Mouse (Mus musculus) neural tube, embryonic 13.5 days (tissue): ENCODE measurements around the gene Ranbp3. TPM values are rescaled to one million over a fixed set of nuclear protein-coding genes. Genes with fewer than 3 reads are reported as not detected.

Experiments used
- ATAC-seq: fragments of 200-750 bp; cut with Nextera tagmentation; 2 replicates; pipeline ENCODE4 v1.8.0; 2017; ENCODE audit warnings: low read depth, mild to moderate bottlenecking, moderate TSS enrichment, moderate library complexity
- H3K27ac ChIP-seq: fragments of 300-500 bp; sonication (generic); replicated peaks from 2 replicates; pipeline ENCODE4 v1.5.1; 2015; ENCODE audit warnings: moderate library complexity, mild to moderate bottlenecking, inconsistent platforms
- H3K27me3 ChIP-seq: fragments of 300-500 bp; sonication (generic); 2 replicates; pipeline ENCODE4 v1.6.1; 2015; ENCODE audit warnings: mild to moderate bottlenecking, inconsistent platforms
- H3K36me3 ChIP-seq: fragments of 300-500 bp; sonication (generic); 2 replicates; pipeline ENCODE4 v1.6.1; 2015; ENCODE audit warnings: mild to moderate bottlenecking, inconsistent platforms
- H3K4me1 ChIP-seq: fragments of 300-500 bp; sonication (generic); replicated peaks from 2 replicates; pipeline ENCODE4 v1.6.1; 2015; ENCODE audit warnings: inconsistent platforms
- H3K4me2 ChIP-seq: fragments of 300-500 bp; sonication (generic); 2 replicates; pipeline ENCODE4 v1.6.1; 2015; ENCODE audit warnings: inconsistent platforms, mild to moderate bottlenecking, moderate library complexity
- H3K4me3 ChIP-seq: fragments of 300-500 bp; sonication (generic); 2 replicates; pipeline ENCODE4 v1.5.1; 2015; ENCODE audit warnings: mild to moderate bottlenecking, inconsistent platforms
- H3K9ac ChIP-seq: fragments of 300-500 bp; sonication (generic); 2 replicates; pipeline ENCODE4 v1.6.1; 2015; ENCODE audit warnings: moderate library complexity, mild to moderate bottlenecking, inconsistent platforms
- H3K9me3 ChIP-seq: fragments of 300-500 bp; sonication (generic); 2 replicates; pipeline ENCODE4 v1.6.1; 2016; ENCODE audit warnings: inconsistent platforms
- WGBS: fragments of 180-500 bp; shearing (Covaris S2); methylation state at CpG from one replicate; pipeline ENCODE4 v1.1.7; 2015; 5-methylcytosine and 5-hydroxymethylcytosine counted together
- polyA plus RNA-seq: library from polyadenylated mRNA; unstranded; fragments of >200 nt; fragmentation: Nextera tagmentation; extraction: Ambion mirVana; gene quantifications from 2 replicates; pipeline ENCODE4 v1.2.1, GENCODE M21; 2015

Gene Ranbp3
- polyA plus RNA-seq, 1 experiment from 2014 or later = 94.7 TPM

DNA sequence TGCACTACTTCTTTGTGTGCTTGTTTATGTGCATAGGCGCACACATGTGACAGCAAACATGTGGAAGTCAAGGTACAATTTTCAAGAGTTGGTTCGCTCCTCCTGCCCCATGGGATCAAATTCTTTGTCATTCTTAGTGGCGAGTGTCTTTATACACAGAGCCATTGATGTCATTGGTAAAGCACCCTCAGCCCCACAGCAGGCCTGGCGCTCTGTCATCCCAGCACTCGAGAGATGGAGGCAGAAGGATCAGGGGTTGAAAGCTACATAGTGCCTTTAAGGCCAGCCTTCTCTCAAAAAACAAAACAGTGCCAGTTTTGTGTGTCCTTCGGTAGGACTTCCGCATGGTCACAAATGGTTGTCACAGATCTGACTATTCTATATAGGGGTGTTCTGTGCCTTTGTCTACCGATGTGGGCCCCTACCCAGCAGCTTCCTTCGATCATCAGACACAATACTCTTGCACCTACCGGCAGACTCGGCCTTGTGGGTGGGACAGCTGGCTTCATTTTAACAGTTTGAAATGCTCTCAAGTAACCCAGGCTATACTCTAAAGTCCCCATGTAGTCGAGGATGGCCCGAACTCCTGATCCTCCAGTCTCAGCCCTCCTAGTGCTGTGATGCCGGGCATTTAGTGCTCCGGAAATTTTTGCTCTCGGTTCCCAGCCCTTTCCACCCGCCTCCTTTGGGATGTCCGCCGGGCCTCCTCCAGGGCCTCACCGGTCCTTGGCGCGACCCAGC lies 43.0 kb downstream of the Ranbp3 start:
- H3K9me3 ChIP-seq = no peaks in the 10 kb centered on the region
- peak overlapping the region; percentile 88 for H3K27ac ChIP-seq
- peak overlapping the region; percentile 82 for H3K4me2 ChIP-seq
- peak overlapping the region; percentile 84 for H3K9ac ChIP-seq
- whole genome bisulfite sequencing = 25% methylated on average over 22 of the region's 22 CpGs
- peak; percentile 3 for ATAC-seq
- H3K36me3 ChIP-seq = peaks cover 25% of the 10 kb centered on the region
- H3K4me1 ChIP-seq = peaks cover 39% of the 10 kb centered on the region
- H3K4me3 ChIP-seq = peak overlapping the region; percentile 83
- H3K27me3 ChIP-seq = no peaks in the 10 kb centered on the region

GRCm38 (mm10) chr17:56716655-56717362 lies 43.7 kb downstream of the Ranbp3 start:
- Histone ChIP-seq H3K4me2 (peak overlapping the region; percentile 82), H3K27ac (peak overlapping the region; percentile 88), H3K36me3 (peaks cover 25% of the 10 kb centered on the region), H3K27me3 (no peaks in the 10 kb centered on the region), H3K9ac (peak overlapping the region; percentile 92), H3K4me1 (peaks cover 39% of the 10 kb centered on the region), H3K9me3 (no peaks in the 10 kb centered on the region), H3K4me3 (peak overlapping the region; percentile 83)
- 0% methylated on average over 55 of the region's 55 CpGs for WGBS
- peak; percentile 95 for ATAC-seq

GRCm38 (mm10) chr17:56717363-56718058 lies 44.4 kb downstream of the Ranbp3 start, which contains the start of the genes Ndufa11 and Vmac:
Gene Ndufa11, plus strand, starts transcription at chr17:56717767.
Gene Vmac, minus strand, starts transcription at chr17:56718022.
- peak within 1 kb of the TSS; percentile 82 for H3K4me2 ChIP-seq
- under 1% methylated on average over 59 of the region's 59 CpGs for WGBS
- H3K9ac ChIP-seq = peak within 1 kb of the TSS; percentile 92
- H3K27me3 ChIP-seq = no peaks in the 10 kb centered on the region
- peaks cover 44% of the 10 kb centered on the region for H3K4me1 ChIP-seq
- ATAC-seq = peak; percentile 77
- no peaks in the 10 kb centered on the region for H3K9me3 ChIP-seq
- H3K27ac ChIP-seq = peak within 1 kb of the TSS; percentile 88
- H3K4me3 ChIP-seq = peak within 1 kb of the TSS; percentile 83
- H3K36me3 ChIP-seq = peaks cover 25% of the 10 kb centered on the region

DNA sequence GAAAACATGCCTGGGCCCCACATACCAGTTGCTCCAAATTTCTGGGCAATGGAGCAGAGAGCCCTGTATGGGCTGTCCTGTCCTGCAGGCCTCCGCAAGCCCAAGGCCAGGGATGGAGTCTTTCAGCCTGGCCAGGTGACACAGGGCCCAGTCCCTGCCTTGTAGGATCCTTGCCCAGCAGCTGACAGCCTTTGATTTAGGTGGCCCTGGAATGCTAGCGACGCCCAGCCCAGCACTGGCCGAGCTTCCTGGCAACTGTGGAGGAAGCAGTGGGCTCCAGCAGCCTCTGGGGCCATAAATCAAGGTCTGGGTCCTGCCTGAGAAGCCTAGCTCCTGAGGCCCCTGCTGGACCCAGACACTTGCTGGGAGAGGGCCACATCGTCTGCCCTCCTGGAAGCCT lies 49.3 kb downstream of the Ranbp3 start:
- H3K9ac ChIP-seq = 0 out of 2 replicates have a peak overlapping the region, but pooled peaks have one; percentile 12
- no peak overlapping the region for H3K4me3 ChIP-seq
- no peak overlapping the region for H3K4me2 ChIP-seq
- H3K4me1 ChIP-seq = peaks cover 40% of the 10 kb centered on the region
- 40% methylated on average over 5 of the region's 5 CpGs for WGBS
- H3K9me3 ChIP-seq = no peaks in the 10 kb centered on the region
- H3K27me3 ChIP-seq = no peaks in the 10 kb centered on the region
- peaks cover 43% of the 10 kb centered on the region for H3K36me3 ChIP-seq
- ATAC-seq = no peak
- no peak overlapping the region for H3K27ac ChIP-seq

- 84% methylated on average over 11 of the region's 11 CpGs for WGBS
- no peak; the same call in 1 of the 2 replicates for ATAC-seq
Observed at GRCm38 (mm10) chr17:56723419-56724161, 50.5 kb downstream of the Ranbp3 start.

GRCm38 (mm10) chr17:56727029-56727649 lies 54.0 kb downstream of the Ranbp3 start:
- Histone ChIP-seq H3K9ac (no peak overlapping the region), H3K27ac (no peak overlapping the region), H3K27me3 (0 out of 2 replicates have a peak, but pooled peaks cover 3% of the 10 kb centered on the region), H3K9me3 (no peaks in the 10 kb centered on the region), H3K4me1 (peaks cover 36% of the 10 kb centered on the region), H3K4me2 (no peak overlapping the region), H3K4me3 (no peak overlapping the region), H3K36me3 (peaks cover 28% of the 10 kb centered on the region)
- no peak for ATAC-seq
- 13% methylated on average over 7 of the region's 7 CpGs for WGBS

More at GRCm38 (mm10) chr17:56723419-56724161, 50.5 kb downstream of the Ranbp3 start:
- Histone ChIP-seq H3K9me3 (no peaks in the 10 kb centered on the region), H3K27ac (no peak overlapping the region), H3K4me2 (no peak overlapping the region), H3K4me3 (no peak overlapping the region), H3K27me3 (no peaks in the 10 kb centered on the region), H3K4me1 (peaks cover 44% of the 10 kb centered on the region), H3K9ac (0 out of 2 replicates have a peak overlapping the region, but pooled peaks have one; percentile 12), H3K36me3 (peaks cover 43% of the 10 kb centered on the region)

- Histone ChIP-seq H3K4me1 (peaks cover 31% of the 10 kb centered on the region), H3K9ac (no peak overlapping the region), H3K9me3 (no peaks in the 10 kb centered on the region), H3K4me2 (no peak overlapping the region), H3K4me3 (no peak overlapping the region), H3K27me3 (0 out of 2 replicates have a peak, but pooled peaks cover 4% of the 10 kb centered on the region), H3K27ac (no peak overlapping the region), H3K36me3 (peaks cover 23% of the 10 kb centered on the region)
- WGBS = 9% methylated on average over 12 of the region's 12 CpGs
- no peak for ATAC-seq
Observed at GRCm38 (mm10) chr17:56727659-56728058, 54.6 kb downstream of the Ranbp3 start.

DNA sequence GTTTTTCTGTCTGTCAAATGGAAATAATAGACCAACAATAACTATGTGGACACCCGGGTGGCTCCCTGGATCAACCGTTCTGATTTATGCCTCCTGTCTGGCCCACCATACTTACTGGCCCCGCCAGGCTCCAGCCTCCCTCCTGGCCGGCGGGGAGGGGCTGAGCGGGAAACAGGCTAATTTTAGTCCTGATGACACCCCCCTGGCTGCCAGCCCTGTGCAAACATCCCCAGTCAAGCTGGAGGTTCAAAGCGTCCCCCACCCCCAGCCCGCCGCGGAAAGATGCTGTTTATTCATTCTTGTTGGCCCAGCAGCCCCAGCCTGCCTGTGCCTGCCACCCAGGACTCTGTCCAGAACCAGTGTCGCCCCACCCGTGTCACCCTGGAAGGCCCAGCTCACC lies 55.0 kb downstream of the Ranbp3 start:
- Histone ChIP-seq H3K27ac (no peak overlapping the region), H3K36me3 (peaks cover 18% of the 10 kb centered on the region), H3K9me3 (no peaks in the 10 kb centered on the region), H3K4me2 (no peak overlapping the region), H3K4me3 (no peak overlapping the region), H3K4me1 (peaks cover 26% of the 10 kb centered on the region), H3K9ac (no peak overlapping the region), H3K27me3 (0 out of 2 replicates have a peak, but pooled peaks cover 4% of the 10 kb centered on the region)
- 24% methylated on average over 12 of the region's 12 CpGs for WGBS
- ATAC-seq = no peak

GRCm38 (mm10) chr17:56729151-56729550 lies 56.1 kb downstream of the Ranbp3 start:
- Histone ChIP-seq H3K36me3 (peaks cover 8% of the 10 kb centered on the region), H3K27ac (no peak overlapping the region), H3K4me1 (peaks cover 23% of the 10 kb centered on the region), H3K9ac (no peak overlapping the region), H3K4me2 (no peak overlapping the region), H3K4me3 (no peak overlapping the region), H3K9me3 (no peaks in the 10 kb centered on the region), H3K27me3 (0 out of 2 replicates have a peak, but pooled peaks cover 4% of the 10 kb centered on the region)
- WGBS = 33% methylated on average over 6 of the region's 6 CpGs
- ATAC-seq = no peak

DNA sequence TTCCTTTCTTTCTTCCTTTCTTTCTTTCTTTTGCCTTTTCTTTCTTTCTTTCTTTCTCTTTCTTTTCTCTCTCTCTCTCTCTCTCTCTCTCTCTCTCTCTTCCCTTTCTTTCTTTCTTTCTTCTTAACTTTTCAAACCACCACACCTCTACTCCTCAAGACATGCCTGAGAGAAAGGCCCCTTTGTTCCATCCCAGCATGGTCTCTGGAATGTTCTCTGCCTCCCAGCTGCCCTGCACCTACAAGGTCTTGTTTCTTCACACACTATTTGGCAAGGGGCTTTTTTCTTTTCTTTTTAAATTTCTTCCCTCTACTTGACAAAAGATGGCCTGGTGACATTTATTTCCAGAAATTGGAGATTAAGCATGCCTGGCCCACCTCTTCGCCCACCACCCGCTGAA lies 56.6 kb downstream of the Ranbp3 start:
- Histone ChIP-seq H3K4me1 (peaks cover 23% of the 10 kb centered on the region), H3K4me2 (no peak overlapping the region), H3K4me3 (no peak overlapping the region), H3K36me3 (peaks cover 7% of the 10 kb centered on the region; the same call in 1 of the 2 replicates), H3K9me3 (no peaks in the 10 kb centered on the region), H3K27me3 (0 out of 2 replicates have a peak, but pooled peaks cover 4% of the 10 kb centered on the region), H3K9ac (no peak overlapping the region), H3K27ac (no peak overlapping the region)
- WGBS = 70% methylated on average over 2 of the region's 2 CpGs
- ATAC-seq = no peak

DNA sequence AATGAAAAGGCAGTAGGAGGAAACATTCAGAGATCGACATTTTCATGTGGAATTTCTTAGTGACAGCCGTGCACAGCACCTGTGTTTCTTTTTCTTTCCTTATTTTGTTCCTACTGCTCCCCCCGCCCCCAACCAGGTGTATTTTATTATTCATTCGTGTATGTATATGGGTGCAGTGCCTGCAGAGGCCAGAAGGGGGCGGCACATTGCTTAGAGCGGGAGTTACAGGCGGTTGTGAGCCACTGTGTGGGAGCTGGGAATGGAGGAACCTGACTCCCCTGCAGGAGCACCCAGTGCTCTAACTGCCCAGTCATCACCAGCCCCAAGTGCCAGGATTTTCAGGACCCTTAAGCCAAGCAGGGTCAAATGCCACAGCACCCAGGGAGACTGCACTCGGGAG lies 63.4 kb downstream of the Ranbp3 start:
- H3K36me3 ChIP-seq = no peaks in the 10 kb centered on the region
- no peaks in the 10 kb centered on the region for H3K4me1 ChIP-seq
- 46% methylated on average over 8 of the region's 8 CpGs for WGBS
- H3K9ac ChIP-seq = no peak overlapping the region
- H3K4me2 ChIP-seq = no peak overlapping the region
- no peak for ATAC-seq
- no peak overlapping the region for H3K4me3 ChIP-seq
- 0 out of 2 replicates have a peak, but pooled peaks cover 4% of the 10 kb centered on the region for H3K27me3 ChIP-seq
- H3K9me3 ChIP-seq = no peaks in the 10 kb centered on the region
- H3K27ac ChIP-seq = no peak overlapping the region
